Mouse (Mus musculus) Patski (cell line): Measurements from ENCODE around the gene Olfr1331. TPM values are rescaled to one million over a fixed set of nuclear protein-coding genes. Genes with fewer than 3 reads are reported as not detected.
"Not testable (repeated sequence)": the region's sequence is repeated elsewhere in the genome, so short reads cannot be mapped to it uniquely, and the experiment has no call there.

Source experiments
- ATAC-seq: fragments of 100-300 bp; one replicate; pipeline ENCODE4 v1.8.0; 2021
- CTCF ChIA-PET: fragments of 350-600 bp; sonication (Branson Sonifier 250); formaldehyde crosslinking; loops from one replicate; lab custom pipeline; 2022; ENCODE audit warnings: inconsistent platforms; lab: Charles Lee
- POLR2A ChIA-PET: fragments of 350-600 bp; sonication (Branson Sonifier 250); formaldehyde crosslinking; loops from one replicate; lab custom pipeline; 2022; ENCODE audit warnings: antibody characterized with exemption, inconsistent platforms; lab: Charles Lee
- DNase-seq: peaks from one replicate; pipeline ENCODE4 v3.0.0-alpha.2; 2011; ENCODE audit warnings: low read depth, low spot score
- H3K27me3 ChIP-seq: fragments of 371-371 bp; one replicate; pipeline ENCODE4 v1.5.1; 2021
- CTCF ChIP-seq: fragments of 100-300 bp; IDR thresholded peaks from one replicate; pipeline ENCODE4 v1.5.1; 2021
- in situ Hi-C: fragments of 300-500 bp; cut with MboI; formaldehyde crosslinking; loops from 3 replicates; pipeline ENCODE4 v1.11.1; 2018; ENCODE audit warnings: low pct_unique_long_range_greater_than_20kb, mixed read lengths
- polyA plus RNA-seq: library from polyadenylated mRNA; unstranded; gene quantifications from one replicate; pipeline ENCODE4 v1.2.3, GENCODE M21; 2021

The Olfr1331 gene
- not detected for polyA plus RNA-seq

DNA sequence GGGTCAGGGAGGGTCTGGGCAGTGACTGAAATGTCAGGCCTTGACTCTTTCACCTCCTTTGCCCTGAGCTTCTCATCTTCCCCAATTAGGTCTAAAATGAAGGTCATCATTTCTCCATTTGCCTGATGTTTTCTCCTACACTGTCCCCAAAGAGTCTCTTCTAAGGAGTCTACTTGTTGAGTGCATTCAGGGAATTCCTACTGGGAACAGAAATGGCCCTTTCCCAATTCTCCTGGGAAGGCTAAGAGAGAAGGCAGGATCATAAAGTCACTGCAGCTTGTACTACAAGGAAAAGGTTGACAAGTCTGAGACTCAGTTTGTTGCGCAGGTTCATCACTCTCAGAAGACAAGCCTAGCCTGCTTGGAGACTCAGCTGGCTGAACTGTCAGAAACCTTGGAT, at the start of gene Olfr1331:
Olfr1331 (plus strand) TSS at position 301 of the 400 bp plus-strand sequence.
- DNase-seq (no peak), ATAC-seq (no peak)
- H3K27me3 ChIP-seq, result no peaks in the 10 kb centered on the region
- CTCF ChIA-PET, result no interaction called here
- in situ Hi-C loops, result no loop called here
- POLR2A ChIA-PET, result no interaction called here
- TF ChIP-seq CTCF, result no peak

DNA sequence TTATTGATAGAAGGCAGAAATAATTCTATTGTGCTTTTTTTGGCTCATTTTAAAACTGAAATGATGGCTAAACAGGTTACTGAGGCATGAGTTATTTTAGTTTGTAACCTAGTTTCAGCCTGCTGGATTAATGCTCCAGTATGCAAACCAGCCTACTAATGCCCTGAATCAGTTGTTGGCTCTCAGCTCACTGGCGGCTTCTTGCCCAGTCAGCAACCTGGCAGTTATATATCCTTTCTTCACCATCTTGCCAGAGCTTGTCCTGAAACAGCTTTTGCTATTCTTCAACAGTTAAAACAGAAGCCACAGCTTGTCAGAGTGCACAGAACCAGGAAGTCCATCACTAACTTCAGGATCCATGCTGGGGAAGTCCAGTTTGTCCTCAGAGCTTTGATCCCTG, 45.5 kb upstream of the Olfr1331 start:
- no peak for DNase-seq
- H3K27me3 ChIP-seq, result no peaks in the 10 kb centered on the region
- in situ Hi-C loops, result no loop called here
- POLR2A ChIA-PET, result no interaction called here
- ATAC-seq, result no peak
- no peak for TF ChIP-seq CTCF
- CTCF ChIA-PET, result no interaction called here

DNA sequence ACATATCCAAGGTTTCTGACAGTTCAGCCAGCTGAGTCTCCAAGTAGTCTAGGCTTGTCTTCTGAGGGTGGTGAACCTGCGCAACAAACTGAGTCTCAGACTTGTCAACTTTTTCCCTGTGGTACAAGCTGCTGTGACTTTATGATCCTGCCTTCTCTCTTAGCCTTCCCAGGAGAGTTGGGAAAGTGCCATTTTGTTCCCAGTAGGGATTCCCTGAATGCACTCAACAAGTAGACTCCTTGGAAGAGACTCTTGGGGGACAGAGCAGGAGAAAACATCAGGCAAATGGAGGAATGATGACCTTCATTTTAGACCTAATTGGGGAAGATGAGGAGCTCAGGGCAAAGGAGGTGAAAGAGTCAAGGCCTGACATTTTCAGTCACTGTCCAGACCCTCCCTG, 28.3 kb upstream of the Olfr1331 start, which contains the start of gene Olfr1333:
Olfr1333 (minus strand) TSS at position 101 of the 400 bp plus-strand sequence.
- in situ Hi-C loops, result loop anchor here (5.0 kb wide), 1 partner anchor 39 kb away; no protein-coding TSS in a partner anchor
- DNase-seq, result no peak
- H3K27me3 ChIP-seq, result no peaks in the 10 kb centered on the region
- TF ChIP-seq CTCF, result no peak
- ATAC-seq, result no peak
- ChIA-PET CTCF (no interaction called here), POLR2A (no interaction called here)

DNA sequence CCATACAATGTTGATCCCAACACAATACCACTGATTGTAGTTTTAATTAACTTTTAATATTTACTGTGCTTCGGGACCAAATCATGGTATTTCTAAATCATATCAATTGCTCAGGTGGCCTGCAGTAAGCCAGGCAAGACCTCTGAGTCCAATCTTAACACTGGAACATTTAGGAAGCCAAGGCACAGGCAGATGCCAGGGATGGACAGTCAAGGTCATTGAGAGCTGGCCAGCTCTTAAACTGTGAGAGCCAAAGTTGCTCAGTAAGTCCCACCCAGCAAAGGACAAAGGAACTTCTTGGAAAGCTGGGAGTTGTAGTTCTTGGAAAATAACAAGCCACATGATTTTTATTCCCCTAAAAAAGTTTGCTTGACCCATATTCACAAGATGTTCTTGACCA, 2.7 kb upstream of the Olfr1331 start:
- in situ Hi-C loops, result no loop called here
- DNase-seq (no peak), ATAC-seq (no peak)
- no peak for TF ChIP-seq CTCF
- ChIA-PET CTCF (no interaction called here), POLR2A (no interaction called here)
- no peaks in the 10 kb centered on the region for H3K27me3 ChIP-seq

DNA sequence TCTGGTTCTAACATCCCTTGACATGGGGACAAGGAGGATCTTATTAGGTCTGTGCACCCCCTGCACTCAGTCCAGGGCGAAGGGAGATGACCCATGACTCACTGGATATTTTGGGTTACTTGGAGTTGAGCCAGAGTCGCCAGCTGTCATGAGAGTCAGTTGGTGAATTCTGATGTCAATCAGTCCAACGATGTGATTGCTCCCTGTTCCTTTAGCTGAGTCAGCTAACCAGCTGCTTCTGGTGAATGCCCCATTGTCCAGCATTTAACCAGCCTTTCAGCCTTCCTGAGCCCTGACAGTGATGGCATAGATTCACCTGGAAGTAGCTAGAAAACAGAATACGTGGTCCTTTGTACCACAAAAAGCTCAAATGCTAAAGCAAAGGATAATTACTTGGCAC, 1.7 kb upstream of the Olfr1331 start:
- ChIA-PET CTCF (no interaction called here), POLR2A (no interaction called here)
- ATAC-seq, result no peak
- H3K27me3 ChIP-seq, result no peaks in the 10 kb centered on the region
- in situ Hi-C loops, result no loop called here
- TF ChIP-seq CTCF, result no peak
- no peak for DNase-seq

DNA sequence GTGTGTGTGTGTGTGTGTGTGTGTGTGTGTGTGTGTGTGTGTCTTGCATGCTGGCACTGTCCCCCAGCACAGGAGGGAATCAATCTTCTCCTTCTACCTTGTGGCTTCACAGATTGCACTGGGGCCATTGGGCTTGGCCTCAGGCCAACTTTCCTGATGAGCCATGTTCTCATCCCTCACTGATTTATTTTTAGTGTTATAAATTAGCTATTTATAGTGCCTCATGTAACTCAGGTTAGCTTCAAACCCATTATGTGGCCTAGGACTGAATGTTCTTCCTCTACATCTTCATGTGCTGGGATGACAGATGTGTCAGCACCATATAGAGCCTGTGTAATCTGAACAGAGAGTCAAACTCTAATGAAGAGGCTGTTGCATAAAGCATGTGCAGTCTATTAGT, 3.1 kb downstream of the Olfr1331 start:
- ChIA-PET POLR2A (no interaction called here), CTCF (no interaction called here)
- peaks cover 7% of the 10 kb centered on the region for H3K27me3 ChIP-seq
- TF ChIP-seq CTCF, result no peak
- in situ Hi-C loops, result no loop called here
- DNase-seq (peak; percentile 1), ATAC-seq (no peak)

DNA sequence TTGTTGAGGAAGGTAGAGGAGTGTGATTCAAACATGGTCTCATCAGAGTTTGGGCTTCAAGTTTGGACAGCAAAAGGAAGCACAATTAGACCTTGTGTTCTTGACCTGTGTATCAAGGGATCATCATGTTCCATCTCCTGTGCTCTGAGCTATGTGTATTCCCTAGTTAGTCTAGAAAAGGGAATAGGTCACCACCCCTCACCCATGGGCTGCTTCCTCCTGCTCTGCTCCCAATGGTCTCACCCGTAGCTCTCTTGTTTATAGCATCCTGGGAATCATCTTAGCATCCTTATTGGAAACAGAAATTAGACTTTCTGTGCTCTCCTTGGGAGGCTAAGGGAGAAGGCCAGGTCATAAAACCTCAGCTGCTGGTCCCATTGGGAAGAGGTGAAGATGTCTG, 23.8 kb downstream of the Olfr1331 start, which contains the start of gene Olfr1330:
Olfr1330 (plus strand) TSS at position 301 of the 400 bp plus-strand sequence.
- CTCF ChIA-PET, result no interaction called here
- POLR2A ChIA-PET, result no interaction called here
- DNase-seq, result no peak

DNA sequence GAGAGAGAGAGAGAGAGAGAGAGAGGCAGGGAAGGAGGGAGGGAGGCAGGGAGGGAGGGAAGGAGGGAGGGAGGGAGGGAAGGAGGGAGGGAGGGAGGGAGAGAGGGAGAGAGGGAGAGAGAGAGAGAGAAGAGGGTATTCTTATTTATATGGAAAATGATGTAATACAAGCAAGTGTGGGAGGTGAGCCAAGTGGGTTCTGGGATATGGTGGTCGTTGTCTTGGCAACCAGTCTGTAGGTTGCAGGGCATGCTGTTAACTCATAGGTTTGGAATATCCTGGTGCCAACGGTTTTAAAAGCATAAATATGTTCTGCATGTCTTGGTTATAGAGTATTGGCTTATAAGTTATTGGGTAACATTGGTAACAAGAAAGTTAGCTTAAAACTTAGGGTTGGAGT, 37.5 kb downstream of the Olfr1331 start:
- DNase-seq, result no peak
- no peak for ATAC-seq
- no peaks in the 10 kb centered on the region for H3K27me3 ChIP-seq
- ChIA-PET CTCF (no interaction called here), POLR2A (no interaction called here)
- in situ Hi-C loops, result no loop called here
- TF ChIP-seq CTCF, result no peak

More for the DNA sequence above, 23.8 kb downstream of the Olfr1331 start, which contains the start of gene Olfr1330:
- ATAC-seq, result no peak
- H3K27me3 ChIP-seq, result no peaks in the 10 kb centered on the region
- no peak for TF ChIP-seq CTCF
- in situ Hi-C loops, result no loop called here

DNA sequence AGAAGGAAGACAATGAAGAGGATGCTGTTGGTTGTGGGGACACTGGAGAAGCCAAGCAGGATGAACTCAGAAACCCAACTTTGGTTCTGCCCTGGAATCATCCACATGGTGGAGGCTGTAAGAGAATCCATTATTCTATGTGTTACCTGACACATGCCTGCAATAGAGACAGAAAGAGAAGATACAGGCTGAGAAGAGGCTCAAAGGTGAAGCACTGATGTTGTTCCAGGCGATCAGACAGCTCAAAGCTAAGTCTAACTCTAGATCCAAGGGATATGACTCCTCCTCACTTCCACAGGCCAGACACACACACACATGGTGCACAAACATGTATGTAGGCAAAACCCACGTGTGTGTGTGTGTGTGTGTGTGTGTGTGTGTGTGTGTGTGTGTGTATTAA, 52.9 kb downstream of the Olfr1331 start, which contains the start of gene Olfr1329:
Olfr1329 (minus strand) TSS at position 101 of the 400 bp plus-strand sequence.
- in situ Hi-C loops, result not testable (repeated sequence)

More for the DNA sequence above, 52.9 kb downstream of the Olfr1331 start, which contains the start of gene Olfr1329:
- POLR2A ChIA-PET, H3K27me3 ChIP-seq, ATAC-seq, CTCF ChIA-PET, DNase-seq: not testable (repeated sequence)

Other genes with a start within 250 kb of the Olfr1331 start
- 0.04 TPM for gene Cfap57, start 243.9 kb upstream of the Olfr1331 start, polyA plus RNA-seq
- 75.4 TPM for gene Ebna1bp2, start 243.8 kb upstream of the Olfr1331 start, polyA plus RNA-seq
- not detected for gene Olfr62, start 205.7 kb upstream of the Olfr1331 start, polyA plus RNA-seq
- gene Olfr1342, start 171.9 kb upstream of the Olfr1331 start, polyA plus RNA-seq, result not detected
- not detected for gene Olfr1341, start 161.1 kb upstream of the Olfr1331 start, polyA plus RNA-seq
- gene Olfr1340, start 144.5 kb upstream of the Olfr1331 start, polyA plus RNA-seq, result not detected
- gene Olfr1339, start 132.5 kb upstream of the Olfr1331 start, polyA plus RNA-seq, result not detected
- gene Olfr1338, start 105.9 kb upstream of the Olfr1331 start, polyA plus RNA-seq, result not detected
- not detected for gene Olfr1337, start 82.1 kb upstream of the Olfr1331 start, polyA plus RNA-seq
- not detected for gene Olfr1335, start 54.7 kb upstream of the Olfr1331 start, polyA plus RNA-seq
- not detected for gene Olfr1333, start 28.4 kb upstream of the Olfr1331 start, polyA plus RNA-seq
- not detected for gene Olfr1330, start 23.9 kb downstream of the Olfr1331 start, polyA plus RNA-seq
- gene Olfr1329, start 52.8 kb downstream of the Olfr1331 start, polyA plus RNA-seq, result not detected
- not detected for gene Olfr1328, start 74.0 kb downstream of the Olfr1331 start, polyA plus RNA-seq
- not detected for gene Lao1, start 96.9 kb downstream of the Olfr1331 start, polyA plus RNA-seq
- gene Slc2a1, start 244.1 kb downstream of the Olfr1331 start, polyA plus RNA-seq, result 59.8 TPM